Mouse (Mus musculus): ENCODE measurements around the gene 4922502D21Rik. TPM values are rescaled to one million over a fixed set of nuclear protein-coding genes. Genes with fewer than 3 reads are reported as not detected.
"Not testable (repeated sequence)": the region's sequence is repeated elsewhere in the genome, so short reads cannot be mapped to it uniquely, and the experiment has no call there.

The 4922502D21Rik gene
- not detected for total RNA-seq (2022)

DNA sequence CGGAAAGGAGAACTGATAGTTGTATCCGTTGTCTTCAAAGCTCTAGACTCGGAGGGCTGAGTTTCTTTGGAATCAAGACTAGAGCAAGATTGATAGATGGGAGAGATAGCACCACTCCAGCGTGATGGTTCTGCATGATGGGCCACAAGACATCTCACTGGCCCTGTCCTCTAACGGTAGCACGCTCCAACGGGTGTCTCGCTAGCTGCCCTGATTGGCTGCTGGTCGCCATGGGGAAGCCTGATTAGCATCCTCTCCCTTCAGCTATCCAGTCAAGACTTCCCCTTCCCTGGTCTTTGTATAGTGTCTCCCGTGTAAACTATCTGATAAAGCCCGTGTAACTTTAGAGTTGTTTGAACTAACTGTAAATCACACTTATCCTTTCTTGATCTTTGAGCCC lies at the start of gene 4922502D21Rik:
Gene 4922502D21Rik (minus strand): TSS at position 187 of the 400 bp plus-strand sequence.
- DNase-seq (ENCODE audit: low spot score in 2 of 2) = no peak

- DNase-seq (ENCODE audit: low spot score in 2 of 2) = no peak
Observed at GRCm38 (mm10) chr6:129380454-129380853, 48.9 kb upstream of the 4922502D21Rik start.

- DNase-seq (ENCODE audit: low spot score in 2 of 2) = no peak
Observed at GRCm38 (mm10) chr6:129374937-129375471, 43.4 kb upstream of the 4922502D21Rik start.

GRCm38 (mm10) chr6:129369374-129370132 lies 38.0 kb upstream of the 4922502D21Rik start:
- DNase-seq (ENCODE audit: low spot score in 2 of 2) = no peak

DNA sequence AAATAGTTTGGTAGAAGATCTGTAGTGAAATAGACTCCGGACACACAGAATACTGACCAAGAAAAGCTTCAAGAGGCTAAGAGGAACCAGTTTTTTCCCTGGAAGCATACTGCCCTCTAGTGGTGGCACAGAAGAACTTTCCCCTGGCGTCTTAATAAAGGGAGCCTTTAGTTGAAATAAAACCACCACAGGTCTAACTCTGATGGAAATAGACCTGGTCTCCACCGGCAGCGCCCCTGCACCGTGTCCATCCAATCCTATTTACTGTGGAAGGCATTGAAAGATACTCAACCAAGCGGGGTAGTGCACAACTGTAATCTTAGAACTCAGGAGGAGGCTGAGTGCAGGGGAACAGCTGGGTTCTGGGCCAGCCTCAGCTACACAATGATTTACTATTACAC lies 34.4 kb upstream of the 4922502D21Rik start:
- no peak for DNase-seq (ENCODE audit: low spot score in 2 of 2)

DNA sequence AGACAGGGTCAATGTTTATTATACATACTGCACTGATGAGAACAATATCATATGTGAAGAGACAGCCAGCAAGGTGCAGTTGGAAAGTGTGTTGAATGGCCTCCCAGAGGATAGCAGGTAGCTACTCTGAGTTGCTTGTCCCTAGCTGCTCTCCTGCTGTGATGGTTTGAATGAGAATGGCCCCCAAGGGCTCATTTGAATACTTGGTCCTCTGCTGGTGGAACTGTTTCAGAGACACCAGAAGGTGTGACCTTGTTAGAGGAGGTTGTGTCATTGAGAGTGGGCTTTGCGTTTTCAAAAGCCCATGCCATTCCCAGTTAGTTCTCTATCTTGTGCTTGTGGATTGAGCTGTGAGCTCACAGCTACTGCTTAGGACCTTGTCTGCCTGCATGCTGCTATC lies 32.3 kb upstream of the 4922502D21Rik start:
- no peak for DNase-seq (ENCODE audit: low spot score in 2 of 2)

GRCm38 (mm10) chr6:129359515-129359914 lies 27.9 kb upstream of the 4922502D21Rik start:
- no peak for DNase-seq (ENCODE audit: low spot score in 2 of 2)

GRCm38 (mm10) chr6:129356430-129356829 lies 24.8 kb upstream of the 4922502D21Rik start:
- DNase-seq (ENCODE audit: low spot score in 2 of 2) = no peak

GRCm38 (mm10) chr6:129355774-129356173 lies 24.2 kb upstream of the 4922502D21Rik start:
- no peak for DNase-seq (ENCODE audit: low spot score in 2 of 2)

DNA sequence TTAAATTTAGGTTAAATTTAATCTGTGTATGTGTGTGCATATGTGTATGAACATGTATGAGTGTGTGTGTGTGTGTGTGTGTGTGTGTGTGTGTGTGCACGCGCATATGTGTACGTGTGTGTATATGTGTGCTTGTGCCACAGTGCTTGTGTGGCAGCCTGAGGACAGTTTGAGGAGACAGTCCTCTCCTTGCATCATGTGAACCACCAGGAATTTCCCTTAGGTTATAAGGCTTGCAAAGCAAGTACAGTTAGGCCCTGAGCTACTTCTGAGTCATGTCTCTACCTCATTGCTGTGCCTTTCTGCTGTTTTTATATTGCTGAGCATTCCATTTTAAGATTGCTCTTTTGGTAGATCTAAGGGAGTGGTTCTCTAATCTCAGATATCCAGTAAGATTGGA lies 19.5 kb upstream of the 4922502D21Rik start:
- no peak for DNase-seq (ENCODE audit: low spot score in 2 of 2)

DNA sequence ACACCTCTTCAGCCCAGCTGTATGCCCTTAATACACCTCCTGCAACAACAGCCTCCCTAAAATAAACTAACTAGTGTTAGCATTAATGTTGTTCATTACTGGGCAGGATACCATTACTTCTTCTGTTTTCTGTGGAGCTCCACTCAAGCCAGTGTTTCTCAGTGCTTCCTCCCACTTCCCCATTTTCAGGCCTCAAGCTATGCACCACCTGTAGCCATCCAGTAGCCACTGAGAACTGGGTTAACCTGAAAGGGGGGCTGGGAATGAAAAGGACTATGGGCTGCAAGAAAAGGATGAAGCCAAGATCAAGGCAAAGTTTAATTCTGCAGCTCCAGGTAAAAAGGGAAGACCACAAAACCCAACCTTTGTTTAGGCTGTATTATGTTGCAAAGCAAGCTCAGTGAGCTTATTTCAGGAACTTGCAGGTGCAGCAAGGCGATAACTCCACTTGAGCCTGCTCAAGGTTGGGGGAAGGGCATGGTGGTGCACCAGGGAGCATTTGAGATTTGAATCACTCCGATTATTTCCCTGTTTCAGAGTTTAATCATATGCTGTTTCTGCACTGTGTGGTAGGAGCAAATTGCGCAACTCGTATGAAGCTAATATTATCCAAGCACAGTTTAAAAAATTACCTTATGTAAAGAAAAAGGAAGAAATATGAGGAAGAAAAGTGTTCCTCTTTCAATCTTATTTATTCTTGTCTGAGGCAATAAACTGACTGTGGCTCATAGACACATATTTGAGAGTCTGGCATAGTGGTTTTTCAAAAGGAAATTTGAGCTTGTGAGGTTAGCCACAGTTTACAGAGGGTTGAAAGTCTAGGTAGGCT lies 18.1 kb upstream of the 4922502D21Rik start:
- DNase-seq (ENCODE audit: low spot score in 2 of 2) = no peak

- no peak for DNase-seq (ENCODE audit: low spot score in 2 of 2)
Observed at GRCm38 (mm10) chr6:129344408-129344807, 12.8 kb upstream of the 4922502D21Rik start.

DNA sequence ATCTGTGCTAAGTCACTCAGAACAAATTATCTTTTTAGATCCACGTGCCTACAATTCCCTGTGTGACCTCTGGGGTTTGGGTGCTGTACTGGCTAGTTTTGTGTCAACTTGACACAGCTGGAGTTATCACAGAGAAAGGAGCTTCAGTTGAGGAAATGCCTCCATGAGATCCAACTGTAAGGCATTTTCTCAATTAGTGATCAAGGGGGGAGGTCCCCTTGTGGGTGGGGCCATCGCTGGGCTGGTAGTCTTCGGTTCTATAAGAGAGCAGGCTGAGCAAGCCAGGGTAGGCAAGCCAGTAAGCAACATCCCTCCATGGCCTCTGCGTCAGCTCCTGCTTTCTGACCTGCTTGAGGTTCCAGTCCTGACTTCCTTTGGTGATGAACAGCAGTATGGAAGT lies 10.8 kb upstream of the 4922502D21Rik start, which contains the start of gene Clec12a:
Gene Clec12a (plus strand): TSS at position 301 of the 400 bp plus-strand sequence.
- DNase-seq (ENCODE audit: low spot score in 2 of 2) = not testable (repeated sequence)

- no peak for DNase-seq (ENCODE audit: low spot score in 2 of 2)
Observed at GRCm38 (mm10) chr6:129337751-129338150, 6.2 kb upstream of the 4922502D21Rik start.

GRCm38 (mm10) chr6:129333674-129334078 lies 2.1 kb upstream of the 4922502D21Rik start:
- DNase-seq (ENCODE audit: low spot score in 2 of 2) = peak in 1 of 2 experiments; percentile 3

GRCm38 (mm10) chr6:129326568-129327150 lies 4.9 kb downstream of the 4922502D21Rik start:
- no peak for DNase-seq (ENCODE audit: low spot score in 2 of 2)

GRCm38 (mm10) chr6:129326016-129326415 lies 5.6 kb downstream of the 4922502D21Rik start:
- no peak for DNase-seq (ENCODE audit: low spot score in 2 of 2)

DNA sequence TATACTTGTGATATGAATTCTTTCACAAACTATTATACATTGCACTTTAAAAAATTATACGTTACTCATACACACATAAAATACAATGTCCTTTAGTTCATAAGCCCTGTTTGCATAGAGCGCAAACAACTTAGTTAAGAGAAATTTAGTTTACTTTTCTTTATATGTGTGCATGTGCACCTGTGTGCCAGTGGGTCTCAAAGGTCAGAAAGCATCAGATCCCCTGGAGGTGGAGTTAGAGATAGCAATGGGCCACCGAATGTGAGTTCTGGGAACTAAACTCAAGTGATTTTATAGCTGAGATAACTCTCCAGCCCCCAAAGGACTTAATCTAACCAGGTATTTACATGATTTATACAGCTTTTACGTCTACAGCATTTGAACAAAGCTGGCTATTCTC lies 12.3 kb downstream of the 4922502D21Rik start:
- no peak for DNase-seq (ENCODE audit: low spot score in 2 of 2)

DNA sequence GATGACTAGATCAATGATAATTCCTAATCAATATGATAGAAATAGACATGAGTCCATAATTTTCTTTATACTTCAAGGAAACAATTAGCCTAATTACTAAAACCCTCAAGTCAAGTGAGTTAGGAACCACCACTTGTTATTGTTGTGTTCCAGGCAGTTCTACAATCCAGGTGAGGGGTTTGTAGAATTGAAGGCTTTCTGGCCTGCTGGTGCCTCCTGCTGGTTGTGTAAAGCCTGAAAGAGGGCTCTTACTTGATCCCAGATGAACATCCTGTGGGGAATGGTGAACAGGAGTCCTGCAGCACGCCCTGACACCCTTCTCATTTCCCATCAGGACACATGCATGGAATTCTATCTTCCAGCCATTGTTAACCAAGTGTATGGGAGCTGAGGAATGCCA lies 13.2 kb downstream of the 4922502D21Rik start:
- no peak for DNase-seq (ENCODE audit: low spot score in 2 of 2)

GRCm38 (mm10) chr6:129316463-129316862 lies 15.1 kb downstream of the 4922502D21Rik start:
- no peak for DNase-seq (ENCODE audit: low spot score in 2 of 2)

DNA sequence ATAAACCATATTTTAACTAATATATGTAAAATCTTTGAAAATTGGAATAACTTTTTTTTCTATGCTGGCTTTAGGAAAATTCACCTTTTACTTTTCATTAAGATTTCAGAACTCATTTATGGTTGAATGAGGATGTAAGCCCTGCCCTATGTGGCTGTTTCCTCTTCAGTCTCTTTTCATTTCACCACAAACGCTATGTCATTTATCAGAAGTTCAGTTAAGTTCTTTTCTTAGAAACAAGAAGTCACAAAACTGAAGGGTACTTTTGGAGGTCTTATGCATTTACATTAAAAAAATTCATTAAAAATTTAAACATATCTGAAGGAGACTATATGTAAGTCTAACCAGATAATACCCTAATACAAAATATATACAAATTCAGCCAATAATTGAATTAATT lies 15.9 kb downstream of the 4922502D21Rik start:
- no peak for DNase-seq (ENCODE audit: low spot score in 2 of 2)

All from gastrocnemius, adult 8-10 months (tissue).